Mouse (Mus musculus): ENCODE measurements around the gene Nfatc2. TPM values are rescaled to one million over a fixed set of nuclear protein-coding genes. Genes with fewer than 3 reads are reported as not detected.

Nfatc2 gene
- polyA plus RNA-seq, 1 experiment from 2014 or later = 1.9 TPM

- Histone ChIP-seq H3K27me3 (no peaks in the 10 kb centered on the region), H3K4me1 (no peaks in the 10 kb centered on the region), H3K27ac (replicated peaks) (no peak overlapping the region), H3K9ac (replicated peaks) (no peak overlapping the region), H3K9me3 (no peaks in the 10 kb centered on the region), H3K36me3 (no peaks in the 10 kb centered on the region), H3K4me3 (no peak overlapping the region), H3K4me2 (replicated peaks) (no peak overlapping the region)
- 94% methylated on average over 6 of the region's 6 CpGs for WGBS
- no peak for ATAC-seq (replicated peaks)
Observed at GRCm38 (mm10) chr2:168500750-168501149, 100.7 kb downstream of the Nfatc2 start.

- no peak for ATAC-seq (replicated peaks)
- 80% methylated on average over 6 of the region's 6 CpGs for WGBS
- H3K36me3 ChIP-seq = no peaks in the 10 kb centered on the region
Observed at GRCm38 (mm10) chr2:168500244-168500643, 101.2 kb downstream of the Nfatc2 start.

GRCm38 (mm10) chr2:168491791-168492190 is 109.7 kb downstream of the Nfatc2 start:
- H3K27me3 ChIP-seq = no peaks in the 10 kb centered on the region
- H3K36me3 ChIP-seq = no peaks in the 10 kb centered on the region
- no peaks in the 10 kb centered on the region for H3K4me1 ChIP-seq
- no peak for ATAC-seq (replicated peaks)
- no peak overlapping the region for H3K4me2 ChIP-seq (replicated peaks)
- no peak overlapping the region for H3K27ac ChIP-seq (replicated peaks)
- H3K4me3 ChIP-seq = no peak overlapping the region
- no peak overlapping the region for H3K9ac ChIP-seq (replicated peaks)
- no peaks in the 10 kb centered on the region for H3K9me3 ChIP-seq
- WGBS = 86% methylated on average over 7 of the region's 7 CpGs

More at GRCm38 (mm10) chr2:168500244-168500643, 101.2 kb downstream of the Nfatc2 start:
- Histone ChIP-seq H3K4me1 (no peaks in the 10 kb centered on the region), H3K9me3 (no peaks in the 10 kb centered on the region), H3K27me3 (no peaks in the 10 kb centered on the region), H3K4me3 (no peak overlapping the region), H3K27ac (replicated peaks) (no peak overlapping the region), H3K4me2 (replicated peaks) (no peak overlapping the region), H3K9ac (replicated peaks) (no peak overlapping the region)

DNA sequence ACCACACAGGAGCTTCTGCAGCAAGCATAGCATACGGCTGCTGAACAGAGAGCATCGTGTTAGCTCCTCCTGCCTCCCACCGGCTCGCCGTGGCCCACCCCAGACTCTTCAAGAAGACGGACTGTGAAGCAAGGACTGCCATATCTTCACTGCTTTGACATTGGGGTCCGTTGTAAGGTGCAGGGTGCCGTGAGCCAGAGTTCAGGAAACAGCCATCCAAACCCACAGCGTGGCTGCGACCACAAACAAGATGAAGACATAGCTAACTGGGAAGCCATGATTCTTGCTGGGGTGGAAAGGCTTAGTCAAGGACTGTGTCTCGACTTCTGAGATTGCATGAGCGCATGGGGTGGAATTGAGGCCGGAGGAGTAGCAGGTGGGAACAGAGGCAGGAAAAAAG is 111.5 kb downstream of the Nfatc2 start:
- Histone ChIP-seq H3K27ac (replicated peaks) (no peak overlapping the region), H3K4me1 (no peaks in the 10 kb centered on the region), H3K36me3 (no peaks in the 10 kb centered on the region), H3K27me3 (no peaks in the 10 kb centered on the region), H3K9ac (replicated peaks) (no peak overlapping the region), H3K9me3 (no peaks in the 10 kb centered on the region), H3K4me2 (replicated peaks) (no peak overlapping the region), H3K4me3 (no peak overlapping the region)
- WGBS = 91% methylated on average over 13 of the region's 13 CpGs
- ATAC-seq (replicated peaks) = no peak

- no peak overlapping the region for H3K27ac ChIP-seq (replicated peaks)
- no peaks in the 10 kb centered on the region for H3K36me3 ChIP-seq
- H3K4me2 ChIP-seq (replicated peaks) = no peak overlapping the region
- no peaks in the 10 kb centered on the region for H3K27me3 ChIP-seq
- ATAC-seq (replicated peaks) = no peak
- H3K9ac ChIP-seq (replicated peaks) = no peak overlapping the region
- H3K4me1 ChIP-seq = no peaks in the 10 kb centered on the region
- H3K4me3 ChIP-seq = no peak overlapping the region
- 84% methylated on average over 11 of the region's 11 CpGs for WGBS
- H3K9me3 ChIP-seq = no peaks in the 10 kb centered on the region
Observed at GRCm38 (mm10) chr2:168488158-168488925, 113.1 kb downstream of the Nfatc2 start.

- Histone ChIP-seq H3K4me3 (no peak overlapping the region), H3K27ac (replicated peaks) (peak overlapping the region; percentile 65), H3K4me1 (peaks cover 13% of the 10 kb centered on the region), H3K9ac (replicated peaks) (no peak overlapping the region), H3K9me3 (no peaks in the 10 kb centered on the region), H3K36me3 (no peaks in the 10 kb centered on the region), H3K4me2 (replicated peaks) (no peak overlapping the region), H3K27me3 (no peaks in the 10 kb centered on the region)
- WGBS = 83% methylated on average over 14 of the region's 14 CpGs
- no peak for ATAC-seq (replicated peaks)
Observed at GRCm38 (mm10) chr2:168481121-168481520, 120.3 kb downstream of the Nfatc2 start.

- H3K9ac ChIP-seq (replicated peaks) = no peak overlapping the region
- peaks cover 13% of the 10 kb centered on the region for H3K4me1 ChIP-seq
- no peaks in the 10 kb centered on the region for H3K9me3 ChIP-seq
- no peak overlapping the region for H3K4me3 ChIP-seq
- 47% methylated on average over 6 of the region's 6 CpGs for WGBS
- H3K27me3 ChIP-seq = no peaks in the 10 kb centered on the region
- H3K36me3 ChIP-seq = no peaks in the 10 kb centered on the region
- no peak overlapping the region for H3K4me2 ChIP-seq (replicated peaks)
- peak overlapping the region; percentile 65 for H3K27ac ChIP-seq (replicated peaks)
- peak; percentile 57 for ATAC-seq (replicated peaks)
Observed at GRCm38 (mm10) chr2:168480692-168481091, 120.8 kb downstream of the Nfatc2 start.

DNA sequence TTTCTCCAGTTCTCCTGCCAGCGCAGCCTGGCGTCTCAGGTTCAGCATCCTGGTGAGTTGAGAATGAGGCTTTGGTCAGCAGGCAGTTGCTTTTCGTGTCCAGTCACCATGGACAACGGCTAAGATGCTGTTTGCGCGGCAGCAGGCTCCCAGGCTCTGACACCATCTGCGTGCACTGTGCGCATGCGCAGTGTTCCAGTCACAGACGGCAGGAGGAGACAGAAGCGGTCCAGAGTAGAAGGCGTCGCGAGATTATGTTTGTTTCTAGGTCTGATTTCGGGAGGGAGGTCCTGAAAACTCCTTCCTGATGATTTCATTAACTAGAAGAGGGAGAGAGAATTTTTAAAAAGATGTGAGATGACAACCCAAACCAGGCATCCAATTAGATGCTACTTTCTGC is 121.5 kb downstream of the Nfatc2 start:
- WGBS = 71% methylated on average over 15 of the region's 15 CpGs
- no peaks in the 10 kb centered on the region for H3K36me3 ChIP-seq
- H3K4me2 ChIP-seq (replicated peaks) = no peak overlapping the region
- no peaks in the 10 kb centered on the region for H3K9me3 ChIP-seq
- ATAC-seq (replicated peaks) = no peak
- no peaks in the 10 kb centered on the region for H3K27me3 ChIP-seq
- 0 out of 2 replicates have a peak overlapping the region, but pooled peaks have one; percentile 18 for H3K9ac ChIP-seq (replicated peaks)
- H3K27ac ChIP-seq (replicated peaks) = peak overlapping the region; percentile 65
- H3K4me1 ChIP-seq = peaks cover 13% of the 10 kb centered on the region
- H3K4me3 ChIP-seq = no peak overlapping the region

GRCm38 (mm10) chr2:168478431-168478830 is 123.0 kb downstream of the Nfatc2 start:
- Histone ChIP-seq H3K9me3 (no peaks in the 10 kb centered on the region), H3K4me2 (replicated peaks) (no peak overlapping the region), H3K4me1 (peaks cover 13% of the 10 kb centered on the region), H3K36me3 (no peaks in the 10 kb centered on the region), H3K27ac (replicated peaks) (no peak overlapping the region), H3K4me3 (no peak overlapping the region), H3K27me3 (no peaks in the 10 kb centered on the region), H3K9ac (replicated peaks) (no peak overlapping the region)
- ATAC-seq (replicated peaks) = no peak
- WGBS = 62% methylated on average over 7 of the region's 7 CpGs

- no peak overlapping the region for H3K9ac ChIP-seq (replicated peaks)
- H3K36me3 ChIP-seq = no peaks in the 10 kb centered on the region
- no peak overlapping the region for H3K4me3 ChIP-seq
- H3K27ac ChIP-seq (replicated peaks) = no peak overlapping the region
- H3K4me1 ChIP-seq = peaks cover 4% of the 10 kb centered on the region
- H3K9me3 ChIP-seq = no peaks in the 10 kb centered on the region
- ATAC-seq (replicated peaks) = no peak
- no peak overlapping the region for H3K4me2 ChIP-seq (replicated peaks)
- WGBS = 60% methylated on average over 9 of the region's 9 CpGs
- H3K27me3 ChIP-seq = no peaks in the 10 kb centered on the region
Observed at GRCm38 (mm10) chr2:168473496-168473895, 128.0 kb downstream of the Nfatc2 start.

DNA sequence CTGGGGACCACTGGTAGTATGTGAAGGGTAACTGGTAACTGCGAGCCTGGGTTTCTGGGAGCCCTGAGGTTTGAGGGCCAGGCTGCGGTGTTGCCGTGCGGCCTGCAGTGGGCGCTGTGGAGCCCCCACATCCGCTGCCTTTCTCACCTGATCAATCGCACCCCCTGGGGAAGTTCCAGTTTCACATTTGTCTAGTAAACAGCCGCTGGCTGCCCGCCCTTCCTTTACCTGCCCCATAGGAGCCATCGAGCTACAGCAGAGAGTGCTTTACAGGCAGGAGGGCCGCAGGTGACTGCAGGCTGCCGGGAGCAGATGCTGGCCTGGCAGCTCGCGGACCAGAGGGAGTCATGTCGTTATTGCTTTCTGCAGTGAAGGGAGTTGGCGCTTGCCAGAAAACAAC is 128.6 kb downstream of the Nfatc2 start:
- WGBS = 4% methylated on average over 16 of the region's 16 CpGs
- no peaks in the 10 kb centered on the region for H3K27me3 ChIP-seq
- H3K27ac ChIP-seq (replicated peaks) = no peak overlapping the region
- peak overlapping the region; percentile 29 for H3K4me3 ChIP-seq
- no peaks in the 10 kb centered on the region for H3K36me3 ChIP-seq
- H3K4me1 ChIP-seq = peaks cover 4% of the 10 kb centered on the region
- peak overlapping the region; percentile 42 for H3K4me2 ChIP-seq (replicated peaks)
- peak overlapping the region; percentile 41 for H3K9ac ChIP-seq (replicated peaks)
- no peak for ATAC-seq (replicated peaks)
- H3K9me3 ChIP-seq = no peaks in the 10 kb centered on the region

DNA sequence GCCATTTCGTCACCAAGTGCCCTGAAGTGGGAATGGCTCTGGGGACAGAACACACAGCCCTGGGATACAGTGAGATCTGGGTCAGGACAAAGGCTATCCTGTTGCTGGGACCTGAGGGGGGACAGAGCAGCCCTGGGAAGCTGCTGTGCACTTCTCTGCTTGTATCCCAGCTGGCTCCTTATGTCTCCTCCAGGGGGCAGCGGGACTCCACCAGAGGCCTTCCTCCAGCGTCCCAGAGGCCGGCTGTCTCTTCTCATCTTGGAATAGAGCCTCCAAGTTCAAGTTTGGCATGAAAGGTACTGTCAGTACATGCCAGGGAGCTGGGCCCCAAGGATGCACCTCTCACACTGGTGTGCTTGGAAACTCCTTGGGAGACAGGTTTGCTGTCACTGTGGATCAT is 132.4 kb downstream of the Nfatc2 start:
- WGBS = 16% methylated on average over 4 of the region's 4 CpGs
- H3K9ac ChIP-seq (replicated peaks) = no peak overlapping the region
- H3K4me2 ChIP-seq (replicated peaks) = no peak overlapping the region
- H3K4me1 ChIP-seq = peaks cover 11% of the 10 kb centered on the region
- peak; percentile 49 for ATAC-seq (replicated peaks)
- no peaks in the 10 kb centered on the region for H3K27me3 ChIP-seq
- no peaks in the 10 kb centered on the region for H3K9me3 ChIP-seq
- no peak overlapping the region for H3K27ac ChIP-seq (replicated peaks)
- H3K36me3 ChIP-seq = no peaks in the 10 kb centered on the region
- H3K4me3 ChIP-seq = no peak overlapping the region

DNA sequence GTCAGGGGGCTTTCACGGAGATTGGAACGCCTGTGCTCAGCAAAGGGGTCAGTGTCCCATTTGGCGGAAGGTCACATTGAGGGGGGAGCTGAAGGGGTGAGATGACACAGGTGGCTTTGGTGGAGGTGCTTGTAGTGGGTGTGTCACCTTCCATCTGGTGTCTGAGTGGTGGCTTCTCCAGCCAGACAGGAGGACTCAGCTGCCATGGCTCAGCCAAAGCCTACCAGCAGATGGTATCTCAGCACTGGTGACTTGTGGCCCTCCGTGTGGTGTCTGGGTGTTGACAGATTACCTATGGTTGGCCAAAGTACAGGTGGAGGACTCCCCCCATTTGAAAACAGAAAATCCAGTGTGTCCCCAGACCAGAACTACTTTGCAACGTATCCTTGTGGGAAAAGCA is 134.3 kb downstream of the Nfatc2 start:
- Histone ChIP-seq H3K4me3 (no peak overlapping the region), H3K27me3 (no peaks in the 10 kb centered on the region), H3K9me3 (no peaks in the 10 kb centered on the region), H3K4me1 (peaks cover 7% of the 10 kb centered on the region; the same call in 1 of the 2 replicates), H3K4me2 (replicated peaks) (no peak overlapping the region), H3K9ac (replicated peaks) (no peak overlapping the region), H3K36me3 (no peaks in the 10 kb centered on the region), H3K27ac (replicated peaks) (no peak overlapping the region)
- 80% methylated on average over 5 of the region's 5 CpGs for WGBS
- no peak for ATAC-seq (replicated peaks)

All from forebrain, embryonic 15.5 days (tissue).